Mouse (Mus musculus): ENCODE data around the gene Rad51d.

- TF ChIP-seq CTCF (IDR thresholded peaks at IDR 0.05; ENCODE audit: low read depth) (peak; percentile 75), EP300 (optimal IDR thresholded peaks at IDR 0.05) (no peak)
Observed at GRCm38 (mm10) chr11:82886559-82886958, 3.9 kb downstream of the Rad51d start.
